Mouse (Mus musculus) kidney, postnatal 25 days (tissue): ENCODE measurements around the gene Zap70.
"Not testable (repeated sequence)": the region's sequence is repeated elsewhere in the genome, so short reads cannot be mapped to it uniquely, and the experiment has no call there.

ENCODE experiments used
- DNase-seq, 2 experiments: peaks; one replicate each; pipeline ENCODE4 v3.0.0; 2021; ENCODE audit warnings: mixed read lengths in 2 of 2

Gene Zap70

GRCm38 (mm10) chr1:36780793-36781192 is 19.2 kb downstream of the Zap70 start:
- DNase-seq, result peak; percentile 46 to 60

- peak in 1 of 2 experiments; percentile 23 for DNase-seq
These were observed 20.9 kb downstream of the Zap70 start for GRCm38 (mm10) chr1:36782476-36782875.

- peak; percentile 80 to 82 for DNase-seq
These were observed 23.0 kb downstream of the Zap70 start for GRCm38 (mm10) chr1:36784365-36785134.

GRCm38 (mm10) chr1:36785238-36785641 is 23.6 kb downstream of the Zap70 start:
- DNase-seq, result peak in 1 of 2 experiments; percentile 19

- DNase-seq, result no peak
These were observed 24.8 kb downstream of the Zap70 start for GRCm38 (mm10) chr1:36786377-36786776.

GRCm38 (mm10) chr1:36789416-36789815 is 27.8 kb downstream of the Zap70 start:
- no peak for DNase-seq

GRCm38 (mm10) chr1:36796711-36797110 is 35.1 kb downstream of the Zap70 start:
- DNase-seq, result no peak

- no peak for DNase-seq
These were observed 35.9 kb downstream of the Zap70 start for GRCm38 (mm10) chr1:36797481-36797880.

- DNase-seq, result no peak
These were observed 38.9 kb downstream of the Zap70 start for GRCm38 (mm10) chr1:36800379-36801011.

- DNase-seq, result no peak
These were observed 42.7 kb downstream of the Zap70 start for GRCm38 (mm10) chr1:36804259-36804658.

- DNase-seq, result no peak
These were observed 43.2 kb downstream of the Zap70 start for GRCm38 (mm10) chr1:36804833-36805232.

GRCm38 (mm10) chr1:36806181-36806905 is 44.7 kb downstream of the Zap70 start:
- no peak for DNase-seq

- no peak for DNase-seq
These were observed 45.5 kb downstream of the Zap70 start for GRCm38 (mm10) chr1:36807086-36807485.

- no peak for DNase-seq
These were observed 46.4 kb downstream of the Zap70 start for GRCm38 (mm10) chr1:36807782-36808565.

GRCm38 (mm10) chr1:36811806-36812205 is 50.2 kb downstream of the Zap70 start:
- no peak for DNase-seq

- no peak for DNase-seq
These were observed 51.8 kb downstream of the Zap70 start for GRCm38 (mm10) chr1:36813415-36813814.

GRCm38 (mm10) chr1:36814271-36814903 is 52.8 kb downstream of the Zap70 start:
- DNase-seq, result no peak

- peak; percentile 25 to 57 for DNase-seq
These were observed 53.6 kb downstream of the Zap70 start for GRCm38 (mm10) chr1:36815166-36815565.

GRCm38 (mm10) chr1:36821918-36822317 is 60.3 kb downstream of the Zap70 start:
- not testable (repeated sequence) for DNase-seq

GRCm38 (mm10) chr1:36824356-36824755 is 62.8 kb downstream of the Zap70 start:
- DNase-seq, result no peak

GRCm38 (mm10) chr1:36830913-36831866 is 69.6 kb downstream of the Zap70 start:
- DNase-seq, result no peak
